Mouse (Mus musculus): ENCODE data around the gene Ufl1. TPM values are rescaled to one million over a fixed set of nuclear protein-coding genes. Genes with fewer than 3 reads are reported as not detected.

The Ufl1 gene
- polyA plus RNA-seq, 1 experiment from 2014 or later: 50.1 TPM

DNA sequence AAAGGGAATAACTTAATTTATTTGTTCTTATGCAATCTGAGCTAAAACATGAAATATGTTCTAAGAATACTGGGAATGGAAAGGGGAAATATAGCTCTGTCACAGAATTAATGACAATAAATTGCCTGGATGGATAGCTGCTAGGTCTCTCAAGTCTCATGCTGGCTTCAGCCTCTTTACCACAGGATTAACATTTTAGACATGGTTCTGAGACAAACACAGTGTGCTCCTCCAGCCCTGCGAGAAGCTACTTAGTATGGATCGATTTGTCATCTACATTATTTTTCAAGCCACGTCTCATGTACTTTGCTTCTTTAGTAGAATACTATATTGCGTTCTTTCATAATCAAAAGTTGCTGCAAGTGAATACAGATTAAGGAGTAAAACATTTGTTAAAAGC lies 75.5 kb downstream of the Ufl1 start:
- Histone ChIP-seq H3K4me2 (replicated peaks; ENCODE audit: low read depth, low read length) (no peak overlapping the region), H3K4me1 (ENCODE audit: control insufficient read depth, insufficient read depth, low read length) (no peaks in the 10 kb centered on the region), H3K27me3 (ENCODE audit: control insufficient read depth, insufficient read depth, low read length) (no peaks in the 10 kb centered on the region), H3K27ac (ENCODE audit: low read length) (no peak overlapping the region), H3K9ac (replicated peaks; ENCODE audit: low read depth, low read length) (no peak overlapping the region), H3K4me3 (ENCODE audit: low read depth, low read length) (no peak overlapping the region), H3K36me3 (ENCODE audit: control insufficient read depth, insufficient read depth, low read length) (no peaks in the 10 kb centered on the region), H3K9me3 (ENCODE audit: control insufficient read depth, low read depth, low read length) (no peaks in the 10 kb centered on the region)
- ATAC-seq (ENCODE audit: insufficient number of reproducible peaks, insufficient read depth, low FRiP score, low read depth): no peak
- 88% methylated on average over 4 of the region's 4 CpGs for WGBS

Other genes starting within 250 kb of the Ufl1 start
- gene Fhl5, start 38.9 kb downstream of the Ufl1 start, polyA plus RNA-seq (2014; fragmentation: Nextera tagmentation; extraction: Ambion mirVana): 0.52 and 0.55 TPM in 2 replicates